Mouse (Mus musculus) forebrain, embryonic 15.5 days (tissue): Measurements from ENCODE around the gene Timm17b. TPM values are rescaled to one million over a fixed set of nuclear protein-coding genes. Genes with fewer than 3 reads are reported as not detected.

Source experiments
- ATAC-seq: fragments of 200-750 bp; cut with Nextera tagmentation; replicated peaks from 2 replicates; pipeline ENCODE4 v1.8.0; 2017; ENCODE audit warnings: mild to moderate bottlenecking, moderate TSS enrichment, moderate library complexity
- H3K27ac ChIP-seq: fragments of 300-500 bp; sonication (generic); replicated peaks from 2 replicates; pipeline ENCODE4 v1.5.1; 2015; ENCODE audit warnings: mild to moderate bottlenecking, inconsistent platforms
- H3K27me3 ChIP-seq: fragments of 300-500 bp; sonication (generic); 2 replicates; pipeline ENCODE4 v1.6.1; 2015; ENCODE audit warnings: inconsistent platforms
- H3K36me3 ChIP-seq: fragments of 300-500 bp; sonication (generic); 2 replicates; pipeline ENCODE4 v1.6.1; 2015; ENCODE audit warnings: mild to moderate bottlenecking, inconsistent platforms
- H3K4me1 ChIP-seq: fragments of 300-500 bp; sonication (generic); 2 replicates; pipeline ENCODE4 v1.6.1; 2015; ENCODE audit warnings: inconsistent platforms
- H3K4me2 ChIP-seq: fragments of 300-500 bp; sonication (generic); replicated peaks from 2 replicates; pipeline ENCODE4 v1.6.1; 2015; ENCODE audit warnings: mild to moderate bottlenecking, inconsistent platforms
- H3K4me3 ChIP-seq: fragments of 300-500 bp; sonication (generic); 2 replicates; pipeline ENCODE4 v1.5.1; 2015; ENCODE audit warnings: mild to moderate bottlenecking, inconsistent platforms
- H3K9ac ChIP-seq: fragments of 300-500 bp; sonication (generic); replicated peaks from 2 replicates; pipeline ENCODE4 v1.6.1; 2015; ENCODE audit warnings: mild to moderate bottlenecking, inconsistent platforms
- H3K9me3 ChIP-seq: fragments of 300-500 bp; sonication (generic); 2 replicates; pipeline ENCODE4 v1.6.1; 2016; ENCODE audit warnings: inconsistent platforms
- WGBS: fragments of 180-500 bp; shearing (Covaris S2); methylation state at CpG from one replicate; pipeline ENCODE4 v1.1.7; 2015; ENCODE audit warnings: mixed read lengths; 5-methylcytosine and 5-hydroxymethylcytosine counted together
- polyA plus RNA-seq: library from polyadenylated mRNA; unstranded; fragments of >200 nt; fragmentation: Nextera tagmentation; extraction: Ambion mirVana; gene quantifications from 2 replicates; pipeline ENCODE4 v1.2.1, GENCODE M21; 2015

Gene Timm17b
- polyA plus RNA-seq, result 160 and 165 TPM in 2 replicates

DNA sequence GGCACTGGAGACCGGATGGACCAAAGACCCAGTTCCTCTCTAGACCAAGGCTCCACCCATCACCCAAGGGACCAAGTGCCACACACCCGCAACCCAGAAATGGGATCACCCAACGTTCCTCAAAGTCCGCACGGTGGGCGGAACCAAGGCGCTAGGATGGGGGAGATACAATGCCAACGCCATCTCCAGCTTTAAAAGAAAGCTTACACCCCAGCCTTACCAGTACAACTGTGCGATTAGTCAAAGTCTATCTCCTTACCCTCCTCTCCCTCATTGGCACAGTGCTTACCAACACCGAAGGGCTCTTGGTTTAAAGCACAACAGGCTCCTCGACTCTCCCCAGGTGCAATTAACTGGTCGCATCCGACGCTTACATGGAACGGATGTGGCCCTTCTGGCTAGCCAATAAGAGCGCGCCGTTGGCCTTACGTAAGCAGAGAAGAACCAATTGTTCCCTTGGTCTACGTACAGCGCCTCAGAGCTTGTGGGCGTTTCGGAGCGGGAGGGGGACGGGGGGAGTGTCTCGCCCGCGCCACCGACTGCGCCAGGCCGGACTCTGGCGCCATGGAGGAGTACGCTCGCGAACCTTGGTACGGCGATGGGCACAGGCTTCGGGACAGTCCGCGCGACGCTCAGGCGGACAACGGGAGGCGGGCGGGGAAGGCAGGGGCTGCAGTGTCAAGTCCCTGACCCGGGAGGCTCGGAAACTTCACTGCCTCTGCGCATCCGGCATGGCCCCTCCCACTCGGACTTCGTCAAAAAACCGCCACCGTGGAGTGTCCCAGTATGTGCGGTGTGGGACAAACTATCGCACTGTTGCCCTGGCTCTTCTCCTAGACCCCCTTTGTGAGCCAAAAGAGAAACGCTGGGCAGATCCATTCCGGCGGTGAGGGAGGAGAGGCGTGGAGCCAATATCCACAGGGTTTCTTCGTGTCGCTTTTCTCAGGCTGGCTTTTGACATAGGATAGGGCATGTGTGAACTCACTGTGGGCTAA lies at the start of gene Timm17b, which contains the start of gene Pqbp1:
TSS of gene Timm17b (plus strand) at position 478 of the 995 bp plus-strand sequence.
TSS of gene Pqbp1 (minus strand) at position 390 of the 995 bp plus-strand sequence.
- Histone ChIP-seq H3K27me3 (no peaks in the 10 kb centered on the region), H3K4me2 (peak within 1 kb of the TSS; percentile 49), H3K4me1 (peaks cover 13% of the 10 kb centered on the region), H3K9me3 (no peaks in the 10 kb centered on the region), H3K27ac (peak within 1 kb of the TSS; percentile 92), H3K36me3 (peaks cover 12% of the 10 kb centered on the region; the same call in 1 of the 2 replicates), H3K4me3 (peak within 1 kb of the TSS; percentile 67), H3K9ac (peak within 1 kb of the TSS; percentile 64)
- peak; percentile 99 for ATAC-seq
- 18% methylated on average over 62 of the region's 62 CpGs for WGBS

DNA sequence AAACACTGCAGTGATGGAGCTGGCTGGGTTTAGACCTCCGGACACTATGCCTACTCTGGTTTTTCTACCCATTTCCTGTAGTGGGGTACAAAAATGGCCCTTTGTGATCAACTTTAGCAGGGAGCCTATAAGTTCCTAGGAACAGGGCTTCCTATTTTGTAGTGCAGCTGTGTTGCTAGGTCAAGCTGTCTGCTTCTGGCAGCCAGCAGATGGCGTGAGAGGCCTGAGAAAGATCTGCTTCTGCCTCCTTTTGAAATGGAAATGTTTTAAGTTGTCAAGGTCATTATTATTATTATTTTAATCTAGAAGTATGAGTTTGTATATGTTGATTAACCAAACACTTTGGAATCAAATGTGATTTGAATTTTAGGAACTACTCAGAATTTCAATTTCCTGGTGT lies 44.6 kb upstream of the Timm17b start:
- Histone ChIP-seq H3K9ac (no peak overlapping the region), H3K36me3 (peaks cover 3% of the 10 kb centered on the region), H3K4me3 (no peak overlapping the region), H3K4me2 (no peak overlapping the region), H3K4me1 (no peaks in the 10 kb centered on the region), H3K9me3 (no peaks in the 10 kb centered on the region), H3K27ac (no peak overlapping the region), H3K27me3 (no peaks in the 10 kb centered on the region)
- WGBS, result 41% methylated on average over 2 of the region's 2 CpGs
- ATAC-seq, result no peak

DNA sequence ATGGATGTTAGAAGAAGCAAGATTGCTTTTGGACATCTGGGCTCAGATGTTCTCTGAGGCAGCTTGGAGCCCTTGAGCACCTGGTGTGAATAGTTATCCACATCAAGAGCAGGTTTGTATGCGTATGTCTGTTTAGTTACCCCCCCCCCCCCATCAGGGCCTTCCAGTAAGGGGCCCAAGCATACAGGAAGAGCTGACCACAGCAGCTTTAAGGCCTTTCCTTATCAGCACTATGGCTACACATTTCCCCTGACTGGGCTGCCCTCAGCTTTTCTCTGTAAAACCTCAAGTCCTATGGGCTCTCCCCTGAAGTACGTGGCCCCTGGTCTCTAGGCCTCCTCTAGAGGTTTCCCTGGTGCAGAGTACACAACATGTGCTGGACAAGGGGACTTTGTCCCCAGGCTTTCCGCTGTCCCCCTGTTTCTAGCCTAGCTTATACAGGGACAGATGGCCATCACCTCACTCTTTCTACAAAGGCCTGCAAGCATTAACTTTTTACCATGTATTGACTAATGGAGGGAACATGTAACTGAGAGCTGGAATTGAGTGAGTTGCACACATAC lies 39.9 kb upstream of the Timm17b start:
- Histone ChIP-seq H3K9me3 (no peaks in the 10 kb centered on the region), H3K4me3 (no peak overlapping the region), H3K4me2 (no peak overlapping the region), H3K4me1 (no peaks in the 10 kb centered on the region), H3K36me3 (peaks cover 4% of the 10 kb centered on the region; the same call in 1 of the 2 replicates), H3K9ac (no peak overlapping the region), H3K27me3 (no peaks in the 10 kb centered on the region), H3K27ac (no peak overlapping the region)
- ATAC-seq, result no peak
- WGBS, result 91% methylated on average over 2 of the region's 3 CpGs

DNA sequence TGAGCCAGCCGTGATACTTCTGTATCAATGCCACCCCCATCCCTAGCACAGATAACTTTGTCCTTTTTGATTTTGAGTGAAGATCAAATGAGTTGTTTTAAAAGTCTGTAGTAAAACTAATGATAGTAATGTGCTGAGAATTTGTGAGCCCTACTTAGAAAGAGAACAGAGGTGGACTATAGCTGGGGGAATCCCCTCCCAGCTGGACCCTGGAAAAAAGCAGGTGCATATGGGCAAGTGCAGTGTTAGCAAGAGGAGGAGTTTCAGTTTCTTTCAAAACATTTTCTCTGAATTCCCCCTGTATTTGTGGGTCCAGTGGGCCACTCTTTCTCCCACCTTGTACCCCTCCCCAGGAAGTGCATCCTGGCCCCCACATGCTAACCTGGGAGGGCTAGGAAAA lies 36.0 kb upstream of the Timm17b start:
- Histone ChIP-seq H3K9me3 (no peaks in the 10 kb centered on the region), H3K27ac (no peak overlapping the region), H3K36me3 (peaks cover 4% of the 10 kb centered on the region; the same call in 1 of the 2 replicates), H3K4me3 (no peak overlapping the region), H3K9ac (no peak overlapping the region), H3K4me1 (no peaks in the 10 kb centered on the region), H3K27me3 (no peaks in the 10 kb centered on the region), H3K4me2 (no peak overlapping the region)
- WGBS, result 100% methylated on average over 1 of the region's 1 CpGs
- ATAC-seq, result no peak

DNA sequence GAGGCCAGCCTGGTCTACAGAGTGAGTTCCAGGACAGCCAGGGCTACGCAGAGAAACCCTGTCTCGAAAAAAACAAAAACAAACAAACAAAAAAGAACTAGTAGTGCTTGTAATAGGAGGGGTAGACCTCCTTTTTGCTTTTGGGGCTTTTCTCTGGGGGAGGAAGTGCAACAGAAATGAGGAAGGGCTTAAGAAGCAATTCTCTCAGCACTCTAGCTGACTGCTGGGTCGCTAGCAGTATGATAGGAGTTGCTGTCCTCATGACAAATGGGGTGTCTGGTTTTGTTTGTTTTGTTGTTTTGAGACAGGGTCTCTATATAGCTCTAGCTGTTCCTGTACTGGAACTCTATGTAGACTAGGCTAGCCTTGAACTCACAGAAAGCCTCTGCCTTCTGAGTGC lies 34.6 kb upstream of the Timm17b start:
- ATAC-seq, result no peak
- WGBS, result 81% methylated on average over 3 of the region's 3 CpGs
- H3K4me3 ChIP-seq, result no peak overlapping the region
- H3K4me2 ChIP-seq, result no peak overlapping the region
- H3K36me3 ChIP-seq, result peaks cover 2% of the 10 kb centered on the region; the same call in 1 of the 2 replicates
- no peaks in the 10 kb centered on the region for H3K27me3 ChIP-seq
- H3K9me3 ChIP-seq, result no peaks in the 10 kb centered on the region
- no peak overlapping the region for H3K27ac ChIP-seq
- H3K9ac ChIP-seq, result no peak overlapping the region
- no peaks in the 10 kb centered on the region for H3K4me1 ChIP-seq

DNA sequence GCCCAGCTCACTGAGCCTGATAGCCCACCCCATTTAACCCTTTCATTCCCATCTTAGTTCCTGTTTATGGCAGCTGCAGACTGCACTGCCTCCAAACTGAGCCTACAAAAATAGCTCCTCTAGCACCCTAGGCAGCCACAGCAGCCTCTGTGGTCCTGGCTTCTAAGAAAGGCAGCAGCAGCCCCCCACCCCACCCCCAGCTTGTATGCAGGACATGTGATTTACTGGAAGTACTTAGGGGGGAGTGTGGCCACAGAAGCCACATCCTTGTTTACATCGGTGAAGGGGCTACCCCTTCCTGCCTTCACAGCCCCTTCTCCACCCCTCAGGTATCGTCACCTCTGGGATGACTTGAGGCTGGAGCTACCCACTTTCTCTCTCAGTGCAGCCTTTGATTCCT lies 33.8 kb upstream of the Timm17b start:
- Histone ChIP-seq H3K9me3 (no peaks in the 10 kb centered on the region), H3K9ac (no peak overlapping the region), H3K4me2 (no peak overlapping the region), H3K27me3 (no peaks in the 10 kb centered on the region), H3K4me1 (no peaks in the 10 kb centered on the region), H3K4me3 (no peak overlapping the region), H3K27ac (no peak overlapping the region), H3K36me3 (no peaks in the 10 kb centered on the region)
- WGBS, result 72% methylated on average over 2 of the region's 2 CpGs
- no peak for ATAC-seq

DNA sequence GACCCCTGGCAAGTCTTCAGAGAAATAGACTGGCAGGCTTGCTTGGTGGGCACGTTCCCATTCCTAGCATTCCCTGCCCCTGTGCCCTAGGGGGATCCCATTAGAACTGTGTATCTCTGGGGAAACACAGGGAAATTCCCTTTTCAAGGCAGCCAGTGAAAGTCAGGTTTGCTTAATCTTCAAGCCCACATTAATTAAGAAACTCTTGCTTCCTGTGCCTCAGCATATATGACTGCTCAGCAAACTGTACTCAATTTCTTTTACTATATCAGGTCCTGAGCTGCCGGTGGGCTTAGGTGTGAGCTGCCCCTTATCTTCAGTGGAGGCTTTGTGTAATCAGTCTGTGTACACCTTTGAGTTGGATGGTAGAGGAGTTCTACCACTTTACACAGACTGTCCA lies 33.4 kb upstream of the Timm17b start:
- ATAC-seq, result no peak
- Histone ChIP-seq H3K27ac (no peak overlapping the region), H3K4me1 (no peaks in the 10 kb centered on the region), H3K27me3 (no peaks in the 10 kb centered on the region), H3K36me3 (no peaks in the 10 kb centered on the region), H3K9ac (no peak overlapping the region), H3K4me3 (no peak overlapping the region), H3K4me2 (no peak overlapping the region), H3K9me3 (no peaks in the 10 kb centered on the region)
- WGBS, result 67% methylated on average over 2 of the region's 2 CpGs

DNA sequence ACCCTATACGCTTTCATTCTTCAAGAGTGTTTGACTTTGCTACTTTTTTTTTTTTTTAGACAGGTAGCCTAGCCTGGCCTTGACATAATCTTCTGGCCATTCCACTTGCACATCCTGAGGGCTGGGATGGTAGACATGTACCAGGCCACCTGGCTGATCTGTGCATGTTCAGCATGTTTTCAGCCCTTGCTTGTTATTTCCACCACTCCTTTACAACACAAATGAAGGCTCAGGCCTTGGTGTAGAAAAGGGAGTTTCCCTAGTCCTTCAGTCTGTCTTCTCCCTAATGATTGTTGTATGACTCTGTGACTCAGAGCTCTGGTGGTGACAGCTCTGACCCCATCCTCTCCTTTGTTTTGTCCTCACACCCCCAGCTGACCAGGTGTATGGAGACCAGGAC lies 32.0 kb upstream of the Timm17b start:
- ATAC-seq, result no peak
- Histone ChIP-seq H3K4me2 (no peak overlapping the region), H3K36me3 (no peaks in the 10 kb centered on the region), H3K4me1 (no peaks in the 10 kb centered on the region), H3K9ac (no peak overlapping the region), H3K27me3 (no peaks in the 10 kb centered on the region), H3K4me3 (no peak overlapping the region), H3K9me3 (no peaks in the 10 kb centered on the region), H3K27ac (no peak overlapping the region)
- WGBS, result 90% methylated on average over 1 of the region's 1 CpGs

DNA sequence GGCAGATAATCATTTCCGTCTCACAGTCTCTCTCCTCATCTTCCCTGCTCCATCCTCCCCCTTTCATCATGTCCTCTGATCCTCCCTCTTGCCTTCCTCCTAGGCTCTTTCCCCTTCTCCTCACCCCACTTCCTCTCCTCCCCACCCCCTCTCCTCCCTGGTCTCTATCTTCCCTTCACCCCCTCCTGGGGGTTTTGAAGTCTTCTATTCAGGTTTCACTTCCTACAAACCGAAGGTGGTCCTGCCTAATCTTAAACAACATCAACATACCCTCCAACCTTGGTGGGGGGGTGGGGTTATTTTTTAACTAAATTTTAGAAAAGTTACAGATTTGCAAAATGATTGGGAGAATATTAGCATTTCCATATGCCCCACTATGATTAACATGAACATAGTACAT lies 30.7 kb upstream of the Timm17b start:
- H3K4me3 ChIP-seq, result no peak overlapping the region
- no peak overlapping the region for H3K4me2 ChIP-seq
- no peaks in the 10 kb centered on the region for H3K27me3 ChIP-seq
- no peaks in the 10 kb centered on the region for H3K4me1 ChIP-seq
- no peak overlapping the region for H3K9ac ChIP-seq
- WGBS, result 47% methylated on average over 2 of the region's 2 CpGs
- H3K9me3 ChIP-seq, result no peaks in the 10 kb centered on the region
- ATAC-seq, result no peak
- H3K27ac ChIP-seq, result no peak overlapping the region
- H3K36me3 ChIP-seq, result 0 out of 2 replicates have a peak, but pooled peaks cover 3% of the 10 kb centered on the region

DNA sequence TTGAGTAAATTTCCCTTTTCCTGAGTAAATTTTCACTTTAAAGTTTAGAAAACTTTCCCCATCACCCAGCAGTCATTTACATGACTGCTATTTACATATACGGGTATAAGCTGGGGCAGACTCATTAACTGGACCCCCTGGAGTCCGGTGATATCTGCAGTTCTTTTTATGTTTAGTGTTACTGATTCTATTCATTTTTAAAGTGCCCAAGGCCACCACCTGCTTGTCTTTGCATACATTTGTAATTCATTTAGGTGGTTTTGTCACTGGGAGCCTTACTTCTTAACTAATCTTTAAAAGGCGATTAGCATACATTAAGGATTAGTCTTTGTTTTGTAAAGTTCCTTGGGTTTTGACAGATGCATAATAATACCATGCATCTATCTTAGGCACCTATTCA lies 29.3 kb upstream of the Timm17b start:
- Histone ChIP-seq H3K4me1 (no peaks in the 10 kb centered on the region), H3K4me2 (no peak overlapping the region), H3K4me3 (no peak overlapping the region), H3K9ac (no peak overlapping the region), H3K27ac (no peak overlapping the region), H3K36me3 (0 out of 2 replicates have a peak, but pooled peaks cover 5% of the 10 kb centered on the region), H3K9me3 (no peaks in the 10 kb centered on the region), H3K27me3 (no peaks in the 10 kb centered on the region)
- ATAC-seq, result no peak
- WGBS, result 18% methylated on average over 3 of the region's 3 CpGs

DNA sequence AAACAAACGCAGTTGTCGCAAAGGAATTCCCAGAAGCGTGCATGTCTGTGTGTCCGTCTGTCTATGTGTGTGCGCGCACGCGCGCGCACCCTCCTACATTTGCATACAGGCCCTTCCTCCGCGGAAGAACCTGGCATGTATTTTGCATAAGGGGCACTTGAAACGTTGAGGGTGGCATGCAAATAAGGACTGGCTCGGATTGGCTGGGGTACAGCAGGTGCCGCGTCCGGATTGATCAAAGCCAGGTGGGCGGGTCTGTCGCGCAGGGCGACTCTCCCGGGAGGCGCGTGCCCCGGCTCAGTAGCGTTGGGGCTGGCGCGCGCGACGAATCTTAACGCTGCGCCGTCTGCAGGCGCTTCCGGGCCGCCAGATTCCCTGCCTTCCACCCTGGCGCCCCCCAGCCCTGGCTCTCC lies 21.1 kb upstream of the Timm17b start, which contains the start of gene Pim2:
TSS of gene Pim2 (plus strand) at position 256 of the 413 bp plus-strand sequence.
- Histone ChIP-seq H3K9ac (peak within 1 kb of the TSS; percentile 54), H3K27me3 (no peaks in the 10 kb centered on the region), H3K27ac (peak within 1 kb of the TSS; percentile 56), H3K9me3 (no peaks in the 10 kb centered on the region), H3K4me3 (peak within 1 kb of the TSS; percentile 53), H3K36me3 (0 out of 2 replicates have a peak, but pooled peaks cover 5% of the 10 kb centered on the region), H3K4me1 (peaks cover 19% of the 10 kb centered on the region), H3K4me2 (peak within 1 kb of the TSS; percentile 91)
- 11% methylated on average over 38 of the region's 38 CpGs for WGBS
- peak; percentile 91 for ATAC-seq

DNA sequence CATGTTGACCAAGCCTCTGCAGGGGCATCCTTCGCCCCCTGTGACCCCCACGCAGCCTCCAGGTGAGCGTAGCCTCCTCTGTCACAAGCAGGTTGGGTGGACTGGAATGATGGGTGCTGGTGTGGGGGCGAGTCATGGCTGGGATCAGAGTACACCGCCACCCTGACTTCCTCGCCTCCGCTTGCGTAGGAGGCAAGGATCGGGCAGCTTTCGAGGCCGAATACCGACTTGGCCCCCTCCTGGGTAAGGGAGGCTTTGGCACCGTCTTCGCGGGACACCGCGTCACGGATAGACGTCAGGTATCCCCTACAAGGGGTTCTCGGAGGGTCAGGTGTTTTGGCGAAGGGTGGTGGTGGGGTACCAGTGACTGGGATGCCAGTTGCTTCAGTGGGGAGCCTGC lies 20.7 kb upstream of the Timm17b start:
- Histone ChIP-seq H3K27ac (peak overlapping the region; percentile 56), H3K36me3 (0 out of 2 replicates have a peak, but pooled peaks cover 1% of the 10 kb centered on the region), H3K27me3 (no peaks in the 10 kb centered on the region), H3K4me3 (peak overlapping the region; percentile 53), H3K4me1 (peaks cover 19% of the 10 kb centered on the region), H3K9ac (peak overlapping the region; percentile 54), H3K4me2 (peak overlapping the region; percentile 91), H3K9me3 (no peaks in the 10 kb centered on the region)
- 24% methylated on average over 21 of the region's 21 CpGs for WGBS
- ATAC-seq, result peak; percentile 31; the same call in 1 of the 2 replicates
